In genomic region chr17:56469275-56469674, GRCm38 (mm10) we compare ENCODE assay signal across 11 mouse cellular contexts. TPM values are rescaled to one million over a fixed set of nuclear protein-coding genes. Genes with fewer than 3 reads are reported as not detected.
A peak's percentile ranks its signal among the peaks of the same experiment; 100 is the strongest.
DNase-seq lines count a peak whose midpoint lies in the region; ATAC-seq lines count a peak whose summit lies in the region.
"Had no signal": no experiment of that assay in that cellular context is flagged by ENCODE, and none has a peak within 500 bp of the region (broad histone marks: within the 10 kb centered on the region; RNA-seq: fewer than 3 reads in every experiment).

No protein-coding gene starts in this region.

- 0 out of 2 replicates have a peak, but pooled peaks cover 2% of the 10 kb centered on the region for H3K36me3 ChIP-seq in heart, embryonic 11.5 days (ENCODE audit: control insufficient read depth, insufficient read depth, low read length)
- H3K36me3 ChIP-seq in midbrain, embryonic 10.5 days, result peaks cover 32% of the 10 kb centered on the region
- no peaks in the 10 kb centered on the region; the same call in 1 of the 2 replicates for H3K36me3 ChIP-seq in midbrain, embryonic 11.5 days (ENCODE audit: control insufficient read depth, insufficient read depth, low read length)
- H3K36me3 ChIP-seq in limb, embryonic 13.5 days, result 0 out of 2 replicates have a peak, but pooled peaks cover 6% of the 10 kb centered on the region

- H3K9me3 ChIP-seq in heart, embryonic 11.5 days (replicated peaks; ENCODE audit: control insufficient read depth, low read length), result no peaks in the 10 kb centered on the region
- H3K9me3 ChIP-seq in midbrain, embryonic 10.5 days (replicated peaks), result peaks cover 6% of the 10 kb centered on the region; the same call in 1 of the 2 replicates
- H3K9me3 ChIP-seq in midbrain, embryonic 11.5 days (ENCODE audit: control insufficient read depth, low read length), result no peaks in the 10 kb centered on the region
- H3K9me3 ChIP-seq in limb, embryonic 13.5 days, result no peaks in the 10 kb centered on the region

- 24% methylated on average over 8 of the region's 8 CpGs for WGBS in heart, embryonic 11.5 days (ENCODE audit: insufficient replicate concordance)
- 36% methylated on average over 8 of the region's 8 CpGs for WGBS in midbrain, embryonic 10.5 days
- WGBS in midbrain, embryonic 11.5 days, result 34% methylated on average over 8 of the region's 8 CpGs
- WGBS in limb, embryonic 13.5 days, result 27% methylated on average over 8 of the region's 8 CpGs

- H3K4me3 ChIP-seq in heart, embryonic 11.5 days (ENCODE audit: low read depth, low read length), result peak overlapping the region; percentile 41; the same call in 1 of the 2 replicates
- peak overlapping the region; percentile 42; the same call in 1 of the 2 replicates for H3K4me3 ChIP-seq in midbrain, embryonic 10.5 days
- no peak overlapping the region for H3K4me3 ChIP-seq in midbrain, embryonic 11.5 days (ENCODE audit: low read depth, low read length)
- H3K4me3 ChIP-seq in limb, embryonic 13.5 days, result no peak overlapping the region

- ATAC-seq in heart, embryonic 11.5 days (replicated peaks; ENCODE audit: insufficient number of reproducible peaks, low FRiP score, low TSS enrichment), result no peak
- ATAC-seq in midbrain, embryonic 11.5 days (ENCODE audit: low FRiP score), result no peak
- ATAC-seq in limb, embryonic 13.5 days (ENCODE audit: low FRiP score, low read depth), result no peak
- ATAC-seq in megakaryocyte-erythroid progenitor cell, adult 5-6 weeks (replicated peaks; ENCODE audit: low FRiP score, low TSS enrichment, poor library complexity, severe bottlenecking), result no peak
- ATAC-seq: activated CD4-positive, CD25-positive, alpha-beta regulatory T cell, adult 4 months had no signal

- H3K9ac ChIP-seq in heart, embryonic 11.5 days (ENCODE audit: low read depth, low read length), result peak overlapping the region; percentile 39
- no peak overlapping the region for H3K9ac ChIP-seq in midbrain, embryonic 11.5 days (ENCODE audit: low read length)
- no peak overlapping the region for H3K9ac ChIP-seq in limb, embryonic 13.5 days

- H3K27me3 ChIP-seq in heart, embryonic 11.5 days (ENCODE audit: control insufficient read depth, insufficient read depth, low read length), result peaks cover 28% of the 10 kb centered on the region
- peaks cover 43% of the 10 kb centered on the region for H3K27me3 ChIP-seq in midbrain, embryonic 10.5 days (ENCODE audit: low read depth, poor library complexity, severe bottlenecking)
- H3K27me3 ChIP-seq in midbrain, embryonic 11.5 days (ENCODE audit: control insufficient read depth, insufficient read depth, low read length), result peaks cover 13% of the 10 kb centered on the region
- H3K27me3 ChIP-seq in limb, embryonic 13.5 days, result peaks cover 40% of the 10 kb centered on the region

- no peak for DNase-seq in heart, adult 11 months
- no peak for DNase-seq in midbrain, embryonic 10.5 days (ENCODE audit: low spot score)
- no peak for DNase-seq in midbrain, embryonic 11.5 days (ENCODE audit: low spot score, missing footprints)
- no peak for DNase-seq in layer of hippocampus, postnatal 25 days (ENCODE audit: extremely low spot score in 1 of 2, low spot score in 1 of 2)
- no peak for DNase-seq in adrenal gland, postnatal 10 days
- DNase-seq: cerebellum, postnatal 14 days had no signal

- H3K4me2 ChIP-seq in heart, embryonic 11.5 days, result peak overlapping the region; percentile 67
- H3K4me2 ChIP-seq in midbrain, embryonic 11.5 days, result no peak overlapping the region
- peak overlapping the region; percentile 62 for H3K4me2 ChIP-seq in limb, embryonic 13.5 days (replicated peaks)

- peaks cover 48% of the 10 kb centered on the region for H3K4me1 ChIP-seq in heart, embryonic 11.5 days (ENCODE audit: control insufficient read depth, insufficient read depth, low read length)
- H3K4me1 ChIP-seq in midbrain, embryonic 10.5 days, result peaks cover 92% of the 10 kb centered on the region
- peaks cover 55% of the 10 kb centered on the region for H3K4me1 ChIP-seq in midbrain, embryonic 11.5 days (ENCODE audit: control insufficient read depth, insufficient read depth, low read length)
- peaks cover 91% of the 10 kb centered on the region for H3K4me1 ChIP-seq in limb, embryonic 13.5 days

- peak overlapping the region; percentile 77 for H3K27ac ChIP-seq in heart, embryonic 11.5 days (ENCODE audit: low read depth, low read length)
- H3K27ac ChIP-seq in midbrain, embryonic 10.5 days (replicated peaks), result 0 out of 2 replicates have a peak overlapping the region, but pooled peaks have one; percentile 52
- no peak overlapping the region for H3K27ac ChIP-seq in midbrain, embryonic 11.5 days (ENCODE audit: low read depth, low read length)
- no peak overlapping the region; the same call in 1 of the 2 replicates for H3K27ac ChIP-seq in limb, embryonic 13.5 days

RNA-seq across cellular contexts. Expression of gene Ptprs, which starts 7.0 kb away (rescaled TPM):
- 53.0 and 58.1 TPM in 2 replicates for polyA plus RNA-seq in heart, embryonic 11.5 days (2014; fragmentation: Nextera tagmentation; extraction: Ambion mirVana)
- 89.7 and 131 TPM in 2 replicates for polyA plus RNA-seq in midbrain, embryonic 10.5 days (2016; fragmentation: Nextera tagmentation; extraction: Ambion mirVana)
- polyA plus RNA-seq in midbrain, embryonic 11.5 days (2014; fragmentation: Nextera tagmentation; extraction: Ambion mirVana), result 115 and 125 TPM in 2 replicates
- 100 and 106 TPM in 2 replicates for polyA plus RNA-seq in limb, embryonic 13.5 days (2015; fragmentation: Nextera tagmentation; extraction: Ambion mirVana)
- 55.7 and 65.0 TPM in 2 replicates for total RNA-seq in megakaryocyte-erythroid progenitor cell, adult 5-6 weeks (2014; fragmentation: Nextera tagmentation)
- total RNA-seq in megakaryocyte-erythroid progenitor cell, adult 5-6 weeks (2017), result 36.6 and 48.3 TPM in 2 replicates
- total RNA-seq in layer of hippocampus, postnatal 25 days (2021), result 100 to 1,000 TPM; 658 to 741 TPM
- total RNA-seq in adrenal gland, postnatal 10 days (2021), result 100 to 1,000 TPM in 1 of 2 experiments, 10 to 100 TPM in 1; 77.1 to 106 TPM

RNA-seq across cellular contexts. Expression of gene Znrf4, which starts 43.0 kb away (rescaled TPM):
- polyA plus RNA-seq in heart, embryonic 11.5 days (2014; fragmentation: Nextera tagmentation; extraction: Ambion mirVana), result not detected in 2 replicates
- not detected in 2 replicates for polyA plus RNA-seq in midbrain, embryonic 10.5 days (2016; fragmentation: Nextera tagmentation; extraction: Ambion mirVana)
- polyA plus RNA-seq in midbrain, embryonic 11.5 days (2014; fragmentation: Nextera tagmentation; extraction: Ambion mirVana), result not detected in 2 replicates
- polyA plus RNA-seq in limb, embryonic 13.5 days (2015; fragmentation: Nextera tagmentation; extraction: Ambion mirVana), result not detected in 2 replicates
- not detected in 2 replicates for total RNA-seq in megakaryocyte-erythroid progenitor cell, adult 5-6 weeks (2014; fragmentation: Nextera tagmentation)
- not detected in 2 replicates for total RNA-seq in megakaryocyte-erythroid progenitor cell, adult 5-6 weeks (2017)
- not detected for total RNA-seq in layer of hippocampus, postnatal 25 days (2021)
- not detected for total RNA-seq in adrenal gland, postnatal 10 days (2021)
- polyA plus RNA-seq: activated CD4-positive, CD25-positive, alpha-beta regulatory T cell, adult 4 months; limb, embryonic 11.5 days had no signal

Comparison
In these comparisons a context has a peak if more than half of its experiments do, and no peak if none do; other contexts are left out.
1. H3K27ac ChIP-seq: peak in heart, embryonic 11.5 days (single experiment) and midbrain, embryonic 10.5 days (single experiment); none in midbrain, embryonic 11.5 days (single experiment) and limb, embryonic 13.5 days (single experiment).
2. H3K4me3 ChIP-seq: peak in heart, embryonic 11.5 days (single experiment) and midbrain, embryonic 10.5 days (single experiment); none in midbrain, embryonic 11.5 days (single experiment) and limb, embryonic 13.5 days (single experiment).